Mouse (Mus musculus) testis, adult 2 months (tissue): Measurements from ENCODE around the gene Spib.

Source experiments
- CTCF ChIP-seq: fragments of 200-500 bp; IDR thresholded peaks from 2 replicates; pipeline ENCODE4 v1.5.1; 2012; ENCODE audit warnings: low read depth, mild to moderate bottlenecking, inconsistent platforms, low read length, moderate library complexity; ENCODE audit not compliant: control insufficient read depth, insufficient read depth, insufficient replicate concordance
- POLR2A ChIP-seq: fragments of 200-500 bp; IDR thresholded peaks from 2 replicates; pipeline ENCODE4 v1.6.1; 2012; ENCODE audit warnings: low read depth, mild to moderate bottlenecking, inconsistent platforms, low read length, moderate library complexity; ENCODE audit not compliant: control insufficient read depth

- TF ChIP-seq POLR2A, result no peak
- no peak for TF ChIP-seq CTCF
These were observed 32.6 kb upstream of the Spib start for GRCm38 (mm10) chr7:44564486-44564885.
